Mouse (Mus musculus): ENCODE measurements around the gene Olfr1462. TPM values are rescaled to one million over a fixed set of nuclear protein-coding genes. Genes with fewer than 3 reads are reported as not detected.

Olfr1462 gene
- not detected in 2 replicates for polyA plus RNA-seq (2012; rRNA removed)

- H3K27me3 ChIP-seq (ENCODE audit: control insufficient read depth, insufficient read depth, low read length) = no peaks in the 10 kb centered on the region
- DNase-seq (ENCODE audit: low read depth in 1 of 2, low spot score in 2 of 2) = no peak
- H3K36me3 ChIP-seq (ENCODE audit: control insufficient read depth, insufficient read depth, low read length) = no peaks in the 10 kb centered on the region
- no peaks in the 10 kb centered on the region for H3K4me1 ChIP-seq (ENCODE audit: control insufficient read depth, insufficient read depth, insufficient read length)
- H3K27ac ChIP-seq (ENCODE audit: insufficient read depth, low read length) = no peak within 1 kb of the TSS
- TF ChIP-seq POLR2A (IDR thresholded peaks at IDR 0.05; ENCODE audit: low read depth, low read length) = no peak
- TF ChIP-seq CTCF (IDR thresholded peaks at IDR 0.05; ENCODE audit: extremely low read depth, insufficient read depth, insufficient read length, insufficient replicate concordance) = no peak
- WGBS = 92% methylated on average over 1 of the region's 1 CpGs
- no peak within 1 kb of the TSS for H3K4me3 ChIP-seq (ENCODE audit: extremely low read depth, insufficient read depth, insufficient read length)
Measured at GRCm38 (mm10) chr19:13185434-13185833, at the start of gene Olfr1462. TSS of gene Olfr1462 (plus strand) at chr19:13185734.

GRCm38 (mm10) chr19:13149449-13149848, 36.1 kb upstream of the Olfr1462 start, which contains the start of gene Olfr1459:
TSS of gene Olfr1459 (minus strand) at chr19:13149549.
- no peaks in the 10 kb centered on the region for H3K36me3 ChIP-seq (ENCODE audit: control insufficient read depth, insufficient read depth, low read length)
- WGBS = 75% methylated on average over 1 of the region's 1 CpGs
- no peak for DNase-seq (ENCODE audit: low read depth in 1 of 2, low spot score in 2 of 2)

GRCm38 (mm10) chr19:13162700-13163099, 22.8 kb upstream of the Olfr1462 start, which contains the start of gene Olfr1461:
TSS of gene Olfr1461 (plus strand) at chr19:13163000.
- Histone ChIP-seq H3K27ac (ENCODE audit: insufficient read depth, low read length) (no peak within 1 kb of the TSS), H3K4me1 (ENCODE audit: control insufficient read depth, insufficient read depth, insufficient read length) (no peaks in the 10 kb centered on the region), H3K27me3 (ENCODE audit: control insufficient read depth, insufficient read depth, low read length) (no peaks in the 10 kb centered on the region), H3K4me3 (ENCODE audit: extremely low read depth, insufficient read depth, insufficient read length) (no peak within 1 kb of the TSS; the same call in 1 of the 2 replicates), H3K36me3 (ENCODE audit: control insufficient read depth, insufficient read depth, low read length) (no peaks in the 10 kb centered on the region)
- TF ChIP-seq CTCF (IDR thresholded peaks at IDR 0.05; ENCODE audit: extremely low read depth, insufficient read depth, insufficient read length, insufficient replicate concordance) (no peak), POLR2A (IDR thresholded peaks at IDR 0.05; ENCODE audit: low read depth, low read length) (no peak)
- no peak for DNase-seq (ENCODE audit: low read depth in 1 of 2, low spot score in 2 of 2)
- 52% methylated on average over 1 of the region's 1 CpGs for WGBS

More at GRCm38 (mm10) chr19:13149449-13149848, 36.1 kb upstream of the Olfr1462 start, which contains the start of gene Olfr1459:
- no peak within 1 kb of the TSS for H3K27ac ChIP-seq (ENCODE audit: insufficient read depth, low read length)
- no peak for TF ChIP-seq POLR2A (IDR thresholded peaks at IDR 0.05; ENCODE audit: low read depth, low read length)
- TF ChIP-seq CTCF (IDR thresholded peaks at IDR 0.05; ENCODE audit: extremely low read depth, insufficient read depth, insufficient read length, insufficient replicate concordance) = no peak
- no peak within 1 kb of the TSS for H3K4me3 ChIP-seq (ENCODE audit: extremely low read depth, insufficient read depth, insufficient read length)
- no peaks in the 10 kb centered on the region for H3K4me1 ChIP-seq (ENCODE audit: control insufficient read depth, insufficient read depth, insufficient read length)
- no peaks in the 10 kb centered on the region for H3K27me3 ChIP-seq (ENCODE audit: control insufficient read depth, insufficient read depth, low read length)

- DNase-seq (ENCODE audit: low read depth in 1 of 2, low spot score in 2 of 2) = no peak
- no peak overlapping the region for H3K4me3 ChIP-seq (ENCODE audit: extremely low read depth, insufficient read depth, insufficient read length)
- no peak overlapping the region for H3K27ac ChIP-seq (ENCODE audit: insufficient read depth, low read length)
- H3K36me3 ChIP-seq (ENCODE audit: control insufficient read depth, insufficient read depth, low read length) = no peaks in the 10 kb centered on the region
- TF ChIP-seq CTCF (IDR thresholded peaks at IDR 0.05; ENCODE audit: extremely low read depth, insufficient read depth, insufficient read length, insufficient replicate concordance) = no peak
- TF ChIP-seq POLR2A (IDR thresholded peaks at IDR 0.05; ENCODE audit: low read depth, low read length) = no peak
- WGBS = 90% methylated on average over 11 of the region's 11 CpGs
- no peaks in the 10 kb centered on the region for H3K27me3 ChIP-seq (ENCODE audit: control insufficient read depth, insufficient read depth, low read length)
- no peaks in the 10 kb centered on the region for H3K4me1 ChIP-seq (ENCODE audit: control insufficient read depth, insufficient read depth, insufficient read length)
Measured at GRCm38 (mm10) chr19:13221666-13222065, 36.1 kb downstream of the Olfr1462 start.

GRCm38 (mm10) chr19:13231028-13231427, 45.5 kb downstream of the Olfr1462 start, which contains the start of gene Olfr1463:
TSS of gene Olfr1463 (plus strand) at chr19:13231328.
- TF ChIP-seq CTCF (IDR thresholded peaks at IDR 0.05; ENCODE audit: extremely low read depth, insufficient read depth, insufficient read length, insufficient replicate concordance) = no peak
- TF ChIP-seq POLR2A (IDR thresholded peaks at IDR 0.05; ENCODE audit: low read depth, low read length) = no peak
- no peaks in the 10 kb centered on the region for H3K36me3 ChIP-seq (ENCODE audit: control insufficient read depth, insufficient read depth, low read length)
- H3K4me3 ChIP-seq (ENCODE audit: extremely low read depth, insufficient read depth, insufficient read length) = no peak within 1 kb of the TSS
- no peak for DNase-seq (ENCODE audit: low read depth in 1 of 2, low spot score in 2 of 2)
- H3K27ac ChIP-seq (ENCODE audit: insufficient read depth, low read length) = no peak within 1 kb of the TSS
- H3K27me3 ChIP-seq (ENCODE audit: control insufficient read depth, insufficient read depth, low read length) = no peaks in the 10 kb centered on the region
- no peaks in the 10 kb centered on the region for H3K4me1 ChIP-seq (ENCODE audit: control insufficient read depth, insufficient read depth, insufficient read length)

Other genes with a start within 250 kb of the Olfr1462 start
- gene Olfr1450, start 235.5 kb upstream of the Olfr1462 start, polyA plus RNA-seq (2012; rRNA removed) = not detected in 2 replicates
- gene Olfr1451, start 190.7 kb upstream of the Olfr1462 start, polyA plus RNA-seq (2012; rRNA removed) = not detected in 2 replicates
- gene Olfr1453, start 157.4 kb upstream of the Olfr1462 start, polyA plus RNA-seq (2012; rRNA removed) = not detected in 2 replicates
- not detected in 2 replicates for gene Olfr1454, start 125.1 kb upstream of the Olfr1462 start, polyA plus RNA-seq (2012; rRNA removed)
- not detected in 2 replicates for gene Olfr1457, start 87.8 kb upstream of the Olfr1462 start, polyA plus RNA-seq (2012; rRNA removed)
- gene Olfr1458, start 79.0 kb upstream of the Olfr1462 start, polyA plus RNA-seq (2012; rRNA removed) = not detected in 2 replicates
- gene Olfr1459, start 36.2 kb upstream of the Olfr1462 start, polyA plus RNA-seq (2012; rRNA removed) = not detected in 2 replicates
- not detected in 2 replicates for gene Olfr1461, start 22.7 kb upstream of the Olfr1462 start, polyA plus RNA-seq (2012; rRNA removed)
- not detected in 2 replicates for gene Olfr1463, start 45.6 kb downstream of the Olfr1462 start, polyA plus RNA-seq (2012; rRNA removed)
- gene Olfr1465, start 129.8 kb downstream of the Olfr1462 start, polyA plus RNA-seq (2012; rRNA removed) = not detected in 2 replicates
- not detected in 2 replicates for gene Olfr1466, start 153.1 kb downstream of the Olfr1462 start, polyA plus RNA-seq (2012; rRNA removed)
- gene Olfr1467, start 176.5 kb downstream of the Olfr1462 start, polyA plus RNA-seq (2012; rRNA removed) = not detected in 2 replicates
- gene Olfr1469, start 222.1 kb downstream of the Olfr1462 start, polyA plus RNA-seq (2012; rRNA removed) = not detected in 2 replicates